Mouse (Mus musculus): ENCODE measurements around the gene Pakap. TPM values are rescaled to one million over a fixed set of nuclear protein-coding genes. Genes with fewer than 3 reads are reported as not detected.

Gene Pakap
- polyA plus RNA-seq, 1 experiment from 2014 or later, result 1.4 TPM

DNA sequence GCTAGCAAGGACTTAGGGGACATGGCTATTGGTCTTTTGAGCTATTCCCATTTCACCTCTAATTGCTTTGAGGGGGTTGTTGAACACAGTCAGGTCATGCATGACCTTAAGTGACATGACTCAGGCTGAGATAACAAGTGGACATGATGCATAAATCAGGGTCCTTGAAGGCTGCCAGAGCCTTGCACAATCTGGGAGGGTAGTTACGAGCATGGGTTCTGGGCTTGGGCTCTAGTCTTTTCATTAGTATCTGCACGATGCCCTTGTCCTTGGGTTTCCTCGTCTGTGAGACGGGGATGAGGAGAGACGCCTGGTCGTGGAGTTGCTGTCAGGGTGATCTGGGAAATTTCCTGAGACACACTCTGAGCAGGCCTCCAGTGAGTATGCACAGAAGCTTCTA is 6.7 kb downstream of the Pakap start:
- Histone ChIP-seq H3K27me3 (no peaks in the 10 kb centered on the region), H3K4me1 (replicated peaks) (no peaks in the 10 kb centered on the region), H3K27ac (replicated peaks) (no peak overlapping the region), H3K36me3 (replicated peaks) (no peaks in the 10 kb centered on the region), H3K4me2 (no peak overlapping the region), H3K9me3 (replicated peaks) (no peaks in the 10 kb centered on the region), H3K9ac (no peak overlapping the region), H3K4me3 (replicated peaks) (no peak overlapping the region)
- ATAC-seq (ENCODE audit: insufficient read depth), result no peak
- WGBS (ENCODE audit: insufficient replicate concordance), result 67% methylated on average over 6 of the region's 6 CpGs

DNA sequence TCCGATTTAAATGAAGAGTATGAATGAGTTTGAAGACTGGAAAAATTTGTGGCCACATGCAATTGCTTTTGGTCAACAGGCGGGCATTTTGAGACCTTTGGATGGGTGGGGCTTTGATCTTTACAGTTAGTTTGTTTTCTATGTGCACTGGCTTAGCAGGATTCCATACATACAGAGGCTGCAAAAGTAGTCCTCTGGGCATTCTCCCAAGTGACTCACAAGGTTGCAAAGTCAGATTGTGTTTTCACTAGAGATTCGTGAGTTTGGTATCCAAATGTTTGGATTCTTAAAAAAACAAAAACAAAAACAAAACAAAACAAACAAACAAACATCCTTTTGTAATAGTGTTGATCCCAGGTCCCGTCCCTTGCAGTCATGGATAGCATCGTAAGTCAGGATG is 7.7 kb downstream of the Pakap start:
- Histone ChIP-seq H3K9me3 (replicated peaks) (no peaks in the 10 kb centered on the region; the same call in 1 of the 2 replicates), H3K27me3 (no peaks in the 10 kb centered on the region), H3K36me3 (replicated peaks) (no peaks in the 10 kb centered on the region), H3K4me3 (replicated peaks) (no peak overlapping the region), H3K4me2 (no peak overlapping the region), H3K27ac (replicated peaks) (no peak overlapping the region), H3K4me1 (replicated peaks) (no peaks in the 10 kb centered on the region), H3K9ac (no peak overlapping the region)
- ATAC-seq (ENCODE audit: insufficient read depth), result no peak
- WGBS (ENCODE audit: insufficient replicate concordance), result 47% methylated on average over 5 of the region's 5 CpGs

DNA sequence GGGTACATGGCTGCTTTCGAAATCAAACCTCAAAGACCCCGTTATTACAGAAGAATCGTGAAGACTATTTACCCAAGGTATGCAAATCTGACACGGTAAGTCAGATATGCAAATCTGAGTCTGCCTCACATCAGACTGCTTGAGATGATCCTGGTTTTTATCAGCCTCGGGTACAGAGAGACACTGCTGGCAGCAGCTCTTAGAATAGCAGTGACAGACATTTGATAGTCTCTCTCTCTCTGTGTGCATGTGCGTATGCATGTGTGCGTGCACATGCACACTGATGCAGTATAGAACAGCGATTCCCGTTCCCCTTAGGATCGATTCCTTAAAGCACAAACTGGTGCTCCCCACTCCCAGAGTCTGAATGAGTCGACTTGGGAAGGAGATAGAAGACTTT is 8.1 kb downstream of the Pakap start:
- WGBS (ENCODE audit: insufficient replicate concordance), result 67% methylated on average over 11 of the region's 11 CpGs
- no peak overlapping the region for H3K4me2 ChIP-seq
- no peak overlapping the region for H3K4me3 ChIP-seq (replicated peaks)
- H3K27me3 ChIP-seq, result no peaks in the 10 kb centered on the region
- H3K9me3 ChIP-seq (replicated peaks), result no peaks in the 10 kb centered on the region; the same call in 1 of the 2 replicates
- ATAC-seq (ENCODE audit: insufficient read depth), result no peak
- H3K36me3 ChIP-seq (replicated peaks), result no peaks in the 10 kb centered on the region
- H3K9ac ChIP-seq, result no peak overlapping the region
- H3K27ac ChIP-seq (replicated peaks), result no peak overlapping the region
- H3K4me1 ChIP-seq (replicated peaks), result no peaks in the 10 kb centered on the region

- Histone ChIP-seq H3K27ac (replicated peaks) (no peak overlapping the region), H3K4me2 (no peak overlapping the region), H3K4me3 (replicated peaks) (no peak overlapping the region), H3K9ac (no peak overlapping the region), H3K4me1 (replicated peaks) (no peaks in the 10 kb centered on the region), H3K27me3 (no peaks in the 10 kb centered on the region), H3K36me3 (replicated peaks) (no peaks in the 10 kb centered on the region), H3K9me3 (replicated peaks) (no peaks in the 10 kb centered on the region; the same call in 1 of the 2 replicates)
- WGBS (ENCODE audit: insufficient replicate concordance), result 74% methylated on average over 10 of the region's 10 CpGs
- no peak for ATAC-seq (ENCODE audit: insufficient read depth)
Observed at GRCm38 (mm10) chr4:57579683-57580082, 11.7 kb downstream of the Pakap start.

GRCm38 (mm10) chr4:57585281-57585800 is 17.4 kb downstream of the Pakap start:
- H3K9me3 ChIP-seq (replicated peaks), result no peaks in the 10 kb centered on the region; the same call in 1 of the 2 replicates
- H3K4me3 ChIP-seq (replicated peaks), result no peak overlapping the region
- ATAC-seq (ENCODE audit: insufficient read depth), result no peak
- H3K27me3 ChIP-seq, result no peaks in the 10 kb centered on the region
- H3K27ac ChIP-seq (replicated peaks), result no peak overlapping the region
- H3K4me2 ChIP-seq, result no peak overlapping the region
- WGBS (ENCODE audit: insufficient replicate concordance), result 70% methylated on average over 6 of the region's 6 CpGs
- no peaks in the 10 kb centered on the region for H3K36me3 ChIP-seq (replicated peaks)
- no peak overlapping the region for H3K9ac ChIP-seq
- H3K4me1 ChIP-seq (replicated peaks), result no peaks in the 10 kb centered on the region

GRCm38 (mm10) chr4:57586933-57587658 is 19.1 kb downstream of the Pakap start:
- Histone ChIP-seq H3K4me1 (replicated peaks) (no peaks in the 10 kb centered on the region), H3K27ac (replicated peaks) (no peak overlapping the region), H3K4me3 (replicated peaks) (no peak overlapping the region), H3K4me2 (no peak overlapping the region), H3K9ac (no peak overlapping the region), H3K9me3 (replicated peaks) (no peaks in the 10 kb centered on the region), H3K27me3 (no peaks in the 10 kb centered on the region), H3K36me3 (replicated peaks) (no peaks in the 10 kb centered on the region)
- no peak for ATAC-seq (ENCODE audit: insufficient read depth)
- WGBS (ENCODE audit: insufficient replicate concordance), result 33% methylated on average over 7 of the region's 7 CpGs

GRCm38 (mm10) chr4:57588356-57588755 is 20.4 kb downstream of the Pakap start:
- H3K27me3 ChIP-seq, result no peaks in the 10 kb centered on the region
- H3K9ac ChIP-seq, result no peak overlapping the region
- H3K4me3 ChIP-seq (replicated peaks), result no peak overlapping the region
- H3K36me3 ChIP-seq (replicated peaks), result no peaks in the 10 kb centered on the region
- 80% methylated on average over 1 of the region's 1 CpGs for WGBS (ENCODE audit: insufficient replicate concordance)
- no peak overlapping the region for H3K27ac ChIP-seq (replicated peaks)
- H3K4me1 ChIP-seq (replicated peaks), result no peaks in the 10 kb centered on the region
- H3K4me2 ChIP-seq, result no peak overlapping the region
- no peak for ATAC-seq (ENCODE audit: insufficient read depth)
- no peaks in the 10 kb centered on the region for H3K9me3 ChIP-seq (replicated peaks)

DNA sequence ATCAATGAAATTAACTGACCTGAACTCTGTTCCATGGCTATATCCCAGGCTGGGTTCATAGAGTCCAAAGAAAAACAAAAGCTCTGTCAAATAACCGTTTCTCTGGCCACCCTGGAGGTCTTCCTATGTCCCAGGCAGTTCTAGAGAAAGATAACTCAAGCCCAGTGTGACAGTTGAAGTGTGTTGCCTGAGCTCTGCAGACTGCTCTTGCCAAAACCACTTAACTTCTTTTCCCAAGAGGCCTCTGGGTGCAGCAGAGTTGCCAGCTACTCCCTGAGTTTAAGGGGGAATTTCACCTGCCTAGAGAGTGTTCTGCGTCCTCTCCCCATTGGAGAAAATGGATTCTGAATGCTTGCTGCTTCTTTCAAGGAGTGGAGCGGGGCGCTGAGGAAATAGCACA is 24.8 kb downstream of the Pakap start:
- no peak overlapping the region for H3K4me2 ChIP-seq
- no peak overlapping the region for H3K9ac ChIP-seq
- no peaks in the 10 kb centered on the region for H3K36me3 ChIP-seq (replicated peaks)
- no peaks in the 10 kb centered on the region for H3K4me1 ChIP-seq (replicated peaks)
- no peaks in the 10 kb centered on the region for H3K27me3 ChIP-seq
- no peaks in the 10 kb centered on the region for H3K9me3 ChIP-seq (replicated peaks)
- ATAC-seq (ENCODE audit: insufficient read depth), result no peak
- WGBS (ENCODE audit: insufficient replicate concordance), result 67% methylated on average over 4 of the region's 4 CpGs
- no peak overlapping the region for H3K27ac ChIP-seq (replicated peaks)
- no peak overlapping the region for H3K4me3 ChIP-seq (replicated peaks)

GRCm38 (mm10) chr4:57599946-57600345 is 32.0 kb downstream of the Pakap start:
- H3K4me2 ChIP-seq, result no peak overlapping the region
- H3K27ac ChIP-seq (replicated peaks), result no peak overlapping the region
- H3K4me3 ChIP-seq (replicated peaks), result no peak overlapping the region
- no peaks in the 10 kb centered on the region for H3K36me3 ChIP-seq (replicated peaks)
- H3K27me3 ChIP-seq, result no peaks in the 10 kb centered on the region
- no peaks in the 10 kb centered on the region for H3K9me3 ChIP-seq (replicated peaks)
- no peak overlapping the region for H3K9ac ChIP-seq
- no peak for ATAC-seq (ENCODE audit: insufficient read depth)
- H3K4me1 ChIP-seq (replicated peaks), result no peaks in the 10 kb centered on the region
- 62% methylated on average over 6 of the region's 6 CpGs for WGBS (ENCODE audit: insufficient replicate concordance)

DNA sequence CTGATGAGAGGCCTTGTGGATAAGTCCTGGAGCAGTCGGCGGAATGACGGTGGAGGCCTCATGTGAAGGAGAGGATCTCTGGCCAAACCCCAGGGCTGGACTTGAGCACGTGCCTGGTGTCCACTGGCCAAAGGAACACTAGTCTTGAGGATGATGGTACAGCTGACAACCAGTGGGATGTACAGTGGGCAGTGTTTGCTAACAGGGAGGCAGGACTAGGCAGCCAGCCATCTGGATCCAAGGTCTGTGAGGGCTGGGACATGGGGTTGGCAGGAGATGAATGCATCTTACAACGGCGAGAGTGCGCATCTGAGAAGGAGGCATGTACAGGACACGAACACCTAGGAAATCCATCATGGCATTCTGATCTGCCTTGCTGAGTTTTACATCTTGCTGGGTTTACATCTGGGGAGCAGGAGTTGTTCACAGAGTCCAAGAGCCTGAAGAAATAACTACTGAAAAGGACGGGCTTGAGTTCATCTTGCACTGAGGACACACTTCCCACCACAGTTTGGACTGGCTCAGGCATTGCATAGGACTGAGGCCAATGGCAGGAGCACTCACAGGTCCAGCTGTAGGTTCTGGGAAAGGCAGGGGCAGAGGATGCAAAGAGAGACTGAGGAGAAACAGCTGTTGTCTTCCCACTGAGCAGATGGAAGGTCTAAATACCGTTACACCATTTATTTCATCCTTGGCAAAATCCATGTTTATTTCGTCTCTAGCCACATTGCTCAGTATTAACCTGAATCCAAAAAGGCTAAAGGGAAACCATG is 32.9 kb downstream of the Pakap start:
- Histone ChIP-seq H3K4me2 (no peak overlapping the region), H3K27ac (replicated peaks) (no peak overlapping the region), H3K9ac (no peak overlapping the region), H3K4me1 (replicated peaks) (no peaks in the 10 kb centered on the region), H3K27me3 (no peaks in the 10 kb centered on the region), H3K9me3 (replicated peaks) (no peaks in the 10 kb centered on the region), H3K4me3 (replicated peaks) (no peak overlapping the region), H3K36me3 (replicated peaks) (no peaks in the 10 kb centered on the region)
- no peak for ATAC-seq (ENCODE audit: insufficient read depth)
- 78% methylated on average over 11 of the region's 11 CpGs for WGBS (ENCODE audit: insufficient replicate concordance)

DNA sequence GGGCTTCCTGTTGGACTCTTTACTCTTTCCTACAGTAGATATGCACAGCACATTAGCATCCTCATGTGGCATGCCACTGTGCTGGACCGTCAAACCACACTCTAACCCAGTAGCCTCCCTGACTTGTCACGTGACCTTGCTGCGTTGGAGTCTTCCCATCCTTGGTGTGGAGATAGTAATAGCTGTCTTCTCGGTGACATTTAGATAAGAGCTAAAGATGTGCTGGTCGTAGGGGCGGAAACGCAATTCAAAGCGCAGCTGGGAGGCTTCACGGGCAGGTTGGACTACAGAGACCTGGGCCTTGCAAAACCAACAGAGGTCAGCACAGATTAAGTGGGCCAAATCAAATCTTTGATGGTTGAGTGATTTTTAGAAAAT is 33.5 kb downstream of the Pakap start:
- Histone ChIP-seq H3K4me1 (replicated peaks) (no peaks in the 10 kb centered on the region), H3K4me2 (no peak overlapping the region), H3K4me3 (replicated peaks) (no peak overlapping the region), H3K9me3 (replicated peaks) (no peaks in the 10 kb centered on the region), H3K27ac (replicated peaks) (no peak overlapping the region), H3K36me3 (replicated peaks) (no peaks in the 10 kb centered on the region), H3K27me3 (no peaks in the 10 kb centered on the region), H3K9ac (no peak overlapping the region)
- ATAC-seq (ENCODE audit: insufficient read depth), result no peak
- 66% methylated on average over 9 of the region's 9 CpGs for WGBS (ENCODE audit: insufficient replicate concordance)

Data from liver, embryonic 15.5 days (tissue).